Mouse (Mus musculus) monocyte, adult 5-6 weeks (primary cell): ENCODE results near the gene Uap1. TPM values are rescaled to one million over a fixed set of nuclear protein-coding genes. Genes with fewer than 3 reads are reported as not detected.
"Not testable (repeated sequence)": the region's sequence is repeated elsewhere in the genome, so short reads cannot be mapped to it uniquely, and the experiment has no call there.

Experiments
- ATAC-seq: fragments of 153-309, 156-312 bp; replicated peaks from 2 replicates; pipeline ENCODE4 v1.8.0; 2017; ENCODE audit warnings: mild to moderate bottlenecking; ENCODE audit not compliant: low TSS enrichment, insufficient number of reproducible peaks, severe bottlenecking, poor library complexity, low FRiP score
- total RNA-seq: library from RNA; stranded (forward); fragments of 200-1000, 200-491, 200-594 nt; gene quantifications from 3 replicates; pipeline ENCODE4 v1.2.3, GENCODE M21; 2017

The Uap1 gene
- total RNA-seq, 1 experiment from 2014 or later: 85.9 TPM

GRCm38 (mm10) chr1:170136351-170137009 is 38.3 kb downstream of the Uap1 start:
- ATAC-seq: peak; percentile 86

DNA sequence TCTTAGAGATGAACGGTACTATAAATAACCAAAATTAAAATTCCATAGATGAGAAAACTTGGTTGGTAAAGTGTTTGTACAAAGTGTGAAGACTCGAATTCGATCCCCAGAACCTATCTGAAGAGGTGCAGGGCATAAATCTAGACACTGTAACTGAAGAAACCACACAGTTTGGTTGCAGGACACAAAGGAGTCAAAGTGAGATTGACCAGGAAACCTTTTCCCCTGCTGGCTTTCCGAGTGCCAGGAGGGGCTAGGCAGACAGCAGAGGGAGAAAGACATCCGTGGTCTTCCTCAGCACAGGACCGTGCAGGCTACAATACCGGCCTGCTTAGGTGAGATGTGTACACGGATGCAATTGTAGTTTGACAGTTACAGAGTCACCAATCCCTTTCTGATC is 40.5 kb downstream of the Uap1 start:
- ATAC-seq: no peak

- no peak for ATAC-seq
Observed at GRCm38 (mm10) chr1:170130962-170131361, 43.8 kb downstream of the Uap1 start.

DNA sequence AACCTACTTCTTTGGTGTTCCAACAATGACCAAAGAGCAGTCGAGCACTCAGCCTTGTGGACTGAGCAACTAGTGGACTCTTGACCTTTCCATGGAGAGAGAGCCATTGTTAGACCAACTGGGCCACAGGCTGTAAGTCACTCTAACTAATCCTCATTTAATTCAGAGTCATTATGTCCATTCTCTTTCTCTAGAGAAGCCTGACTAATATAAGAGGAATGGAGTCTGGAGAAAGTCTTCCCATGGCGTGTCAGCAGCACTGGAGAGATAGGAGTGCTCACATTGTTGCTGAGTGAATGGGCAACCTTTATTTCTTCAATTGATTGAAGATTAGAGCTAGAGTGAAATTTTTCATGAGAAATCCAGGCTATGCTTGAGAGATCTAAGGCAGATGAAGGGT is 50.1 kb downstream of the Uap1 start:
- no peak for ATAC-seq

GRCm38 (mm10) chr1:170113616-170114015 is 61.1 kb downstream of the Uap1 start:
- ATAC-seq: no peak

GRCm38 (mm10) chr1:170112261-170112660 is 62.5 kb downstream of the Uap1 start:
- ATAC-seq: no peak

DNA sequence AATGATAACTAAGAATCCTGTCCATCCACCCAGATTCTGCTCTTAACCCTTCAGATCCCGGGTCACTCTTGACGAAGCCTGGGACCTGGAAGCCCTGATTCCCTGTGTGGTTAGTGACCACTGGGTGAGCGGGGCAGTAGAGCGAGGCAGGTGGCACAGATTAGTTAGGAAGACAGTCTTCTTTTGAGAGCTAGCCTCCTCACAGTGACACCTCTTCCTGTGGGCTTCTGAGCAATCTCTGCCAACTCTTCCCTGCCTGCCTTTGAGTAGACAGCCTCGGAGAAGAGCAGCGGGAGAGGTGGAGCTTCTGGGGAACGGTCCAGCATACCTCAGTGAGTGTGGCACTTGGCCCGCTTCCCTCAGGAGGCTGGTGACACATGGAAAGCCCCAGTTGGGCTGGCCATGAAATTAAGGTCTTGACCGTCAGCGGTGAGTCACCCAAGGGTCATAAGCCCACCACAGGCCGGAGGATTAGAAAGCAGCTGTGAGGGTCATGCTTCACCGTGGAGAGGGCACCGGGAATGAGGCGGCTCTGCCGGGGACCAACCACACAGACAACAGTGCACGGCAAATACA is 63.0 kb downstream of the Uap1 start:
- ATAC-seq: no peak

- no peak for ATAC-seq
Observed at GRCm38 (mm10) chr1:170110516-170111332, 64.0 kb downstream of the Uap1 start, which contains the start of gene Ddr2. Gene Ddr2 (minus strand): TSS chr1:170110762.

DNA sequence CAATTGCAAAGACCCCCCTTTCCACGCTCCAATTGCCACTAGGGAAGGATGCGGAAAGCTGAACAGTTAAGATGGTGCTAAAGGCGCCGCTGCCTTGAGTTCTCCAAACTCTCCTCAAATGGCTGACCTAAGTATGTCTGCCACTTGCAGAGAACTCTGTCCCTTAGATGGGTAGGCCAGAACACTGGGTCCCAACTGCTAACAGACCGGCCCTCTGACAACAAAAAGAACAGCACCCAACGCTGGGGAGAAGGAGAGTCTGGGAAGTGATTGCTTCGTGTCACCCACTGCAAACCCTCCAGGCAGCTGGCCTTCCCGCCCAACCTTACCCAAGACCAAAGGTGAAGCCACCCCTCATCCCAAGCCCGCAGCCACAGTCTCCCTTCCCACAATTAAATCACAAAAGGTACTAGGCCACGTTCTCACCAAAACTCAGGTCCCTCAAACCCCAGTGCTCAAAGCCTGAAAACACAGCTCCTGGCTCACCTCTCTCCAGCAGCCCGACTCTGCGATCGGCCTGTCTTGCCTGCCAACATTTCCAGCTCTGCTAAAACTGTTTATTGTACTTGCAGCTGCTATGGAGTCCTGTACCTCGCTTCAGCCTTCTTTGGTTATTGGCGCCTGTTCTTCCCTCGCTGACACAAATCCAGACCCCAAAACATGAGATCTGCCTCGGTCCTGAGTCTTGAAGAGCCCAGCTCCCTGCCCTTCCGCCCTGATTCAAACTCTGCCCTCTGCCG is 64.8 kb downstream of the Uap1 start:
- ATAC-seq: no peak

GRCm38 (mm10) chr1:170102814-170103213 is 71.9 kb downstream of the Uap1 start:
- not testable (repeated sequence) for ATAC-seq

Other genes with a start within 250 kb of the Uap1 start
- not detected in 3 replicates for gene Ccdc190, start 246.3 kb downstream of the Uap1 start, total RNA-seq
- 2.3 to 5.8 TPM (median 4.1 TPM) in 3 replicates for gene Hsd17b7, start 205.7 kb downstream of the Uap1 start, total RNA-seq
- gene Ddr2, start 64.2 kb downstream of the Uap1 start, total RNA-seq: not detected in 3 replicates
- 63.3 to 98.2 TPM (median 65.8 TPM) in 3 replicates for gene Uhmk1, start 40.4 kb upstream of the Uap1 start, total RNA-seq
- 0.58 to 0.85 TPM in 2 of 3 replicates, not detected in the other for gene Sh2d1b2, start 57.8 kb upstream of the Uap1 start, total RNA-seq
- gene Sh2d1b1, start 102.4 kb upstream of the Uap1 start, total RNA-seq: 56.6 to 68.4 TPM (median 66.9 TPM) in 3 replicates
- 0.11 to 1.7 TPM (median 0.38 TPM) in 3 replicates for gene Gm7694, start 131.4 kb upstream of the Uap1 start, total RNA-seq
- gene Spata46, start 133.8 kb upstream of the Uap1 start, total RNA-seq: not detected in 3 replicates